Mouse (Mus musculus) cerebellum, adult 2 months (tissue): ENCODE data around the gene Ppp1r8. TPM values are rescaled to one million over a fixed set of nuclear protein-coding genes. Genes with fewer than 3 reads are reported as not detected.

ENCODE experiments used
- DNase-seq, 2 experiments: peaks; one replicate each; pipeline ENCODE4 v3.0.0; 2021
- H3K27ac ChIP-seq: fragments of 200-500 bp; 2 replicates; pipeline ENCODE4 v1.5.1; 2012; ENCODE audit warnings: low read length, control low read depth, inconsistent platforms; ENCODE audit not compliant: insufficient read depth
- H3K27me3 ChIP-seq: fragments of 200-500 bp; 2 replicates; pipeline ENCODE4 v1.6.1; 2012; ENCODE audit warnings: inconsistent platforms, mild to moderate bottlenecking, low read length, moderate library complexity; ENCODE audit not compliant: control insufficient read depth, insufficient read depth
- H3K4me1 ChIP-seq: fragments of 200-500 bp; 2 replicates; pipeline ENCODE4 v1.6.1; 2011; ENCODE audit warnings: low read length; ENCODE audit not compliant: control insufficient read depth, insufficient read depth
- H3K4me3 ChIP-seq: fragments of 200-500 bp; replicated peaks from 2 replicates; pipeline ENCODE3; 2011; ENCODE audit warnings: mild to moderate bottlenecking, low read depth, low read length, control low read depth; ENCODE audit not compliant: insufficient read depth
- CTCF ChIP-seq: fragments of 200-500 bp; IDR thresholded peaks from 2 replicates; pipeline ENCODE4 v1.5.1; 2011; ENCODE audit warnings: low read depth, mild to moderate bottlenecking, control low read depth, low read length, moderate library complexity, borderline replicate concordance; ENCODE audit not compliant: insufficient read depth
- POLR2A ChIP-seq: fragments of 200-500 bp; IDR thresholded peaks from 2 replicates; pipeline ENCODE4 v1.6.1; 2011; ENCODE audit warnings: low read length, control low read depth, borderline replicate concordance; ENCODE audit not compliant: insufficient read depth
- WGBS: fragments of 180-500 bp; shearing (Covaris S2); methylation state at CpG from one replicate; pipeline ENCODE4 v1.1.7; 2018; 5-methylcytosine and 5-hydroxymethylcytosine counted together
- polyA plus RNA-seq: library from polyadenylated mRNA; depleted of rRNA; stranded (reverse); fragments of >200 nt; gene quantifications from 2 replicates; pipeline ENCODE4 v1.2.3, GENCODE M21; 2012; rRNA removed

Ppp1r8 gene
- polyA plus RNA-seq, 1 experiment, result 67.6 TPM

DNA sequence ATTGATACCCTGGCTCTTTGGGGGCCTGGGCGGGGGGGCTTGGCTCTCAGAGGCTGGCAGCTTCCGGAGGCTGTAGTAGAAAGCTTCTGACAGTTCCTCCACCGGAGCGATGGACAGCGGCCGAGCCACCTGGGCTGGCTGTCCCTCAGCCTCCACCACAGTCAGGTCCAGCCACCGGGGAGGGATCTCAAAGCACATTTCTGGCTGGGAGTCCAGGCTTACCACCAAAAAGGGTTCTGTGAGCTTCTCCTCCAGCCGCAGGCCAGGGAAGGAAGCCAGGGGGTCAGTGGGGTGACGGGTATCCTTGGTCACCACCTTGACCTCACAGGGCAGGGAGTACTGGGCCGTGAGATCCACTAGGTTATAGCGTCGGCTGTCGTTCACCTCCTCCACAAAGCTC, 57.7 kb downstream of the Ppp1r8 start:
- H3K27ac ChIP-seq, result no peak overlapping the region
- DNase-seq, result no peak
- 91% methylated on average over 13 of the region's 13 CpGs for WGBS
- no peak overlapping the region for H3K4me3 ChIP-seq
- H3K27me3 ChIP-seq, result no peaks in the 10 kb centered on the region
- TF ChIP-seq CTCF, result no peak
- no peak for TF ChIP-seq POLR2A
- H3K4me1 ChIP-seq, result no peaks in the 10 kb centered on the region

GRCm38 (mm10) chr4:132783732-132784131, 59.2 kb downstream of the Ppp1r8 start:
- DNase-seq, result no peak
- no peak for TF ChIP-seq CTCF
- TF ChIP-seq POLR2A, result no peak
- WGBS, result 89% methylated on average over 2 of the region's 2 CpGs
- H3K4me1 ChIP-seq, result no peaks in the 10 kb centered on the region
- no peak overlapping the region for H3K27ac ChIP-seq
- H3K27me3 ChIP-seq, result no peaks in the 10 kb centered on the region
- no peak overlapping the region for H3K4me3 ChIP-seq

- Histone ChIP-seq H3K27me3 (no peaks in the 10 kb centered on the region), H3K4me1 (no peaks in the 10 kb centered on the region), H3K27ac (no peak overlapping the region), H3K4me3 (no peak overlapping the region)
- TF ChIP-seq CTCF (no peak), POLR2A (no peak)
- no peak for DNase-seq
- WGBS, result 87% methylated on average over 4 of the region's 4 CpGs
Observed at GRCm38 (mm10) chr4:132780288-132780687, 62.7 kb downstream of the Ppp1r8 start.

DNA sequence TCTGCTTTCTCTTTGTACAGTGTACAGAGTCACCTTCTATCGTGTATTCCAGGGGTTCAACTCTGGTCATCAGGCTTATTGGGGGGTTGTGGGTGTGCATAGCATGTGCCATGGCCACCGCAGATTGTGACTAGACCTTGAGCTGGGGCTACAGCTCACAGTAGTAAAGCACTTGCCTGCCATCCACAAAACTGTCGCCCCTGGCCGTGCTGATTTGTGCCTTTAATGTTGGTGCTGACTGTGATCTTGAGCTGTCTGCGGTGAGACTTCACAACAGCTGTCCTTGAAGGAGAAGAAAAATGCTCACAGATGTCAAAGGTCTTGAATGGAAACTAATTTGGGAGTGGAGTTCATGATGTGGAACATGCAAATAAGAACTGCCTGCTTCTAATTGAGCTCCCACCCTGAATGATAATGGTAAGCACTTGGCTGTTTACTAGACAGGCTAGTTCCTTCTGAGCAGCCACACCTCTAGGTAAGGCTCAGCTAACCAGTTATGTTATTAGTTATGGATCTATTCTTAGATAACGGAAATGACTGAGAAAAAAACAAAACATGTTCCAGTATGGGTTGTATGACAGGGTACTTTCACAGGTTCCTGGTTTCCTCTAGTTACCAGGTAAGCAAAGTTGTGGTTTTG, 64.3 kb downstream of the Ppp1r8 start:
- DNase-seq, result no peak
- Histone ChIP-seq H3K4me3 (no peak overlapping the region), H3K4me1 (no peaks in the 10 kb centered on the region), H3K27ac (no peak overlapping the region), H3K27me3 (no peaks in the 10 kb centered on the region)
- TF ChIP-seq CTCF (no peak), POLR2A (no peak)
- 94% methylated on average over 6 of the region's 6 CpGs for WGBS

Other genes starting within 250 kb of the Ppp1r8 start
- 25.1 and 27.9 TPM in 2 replicates for gene Eya3, start 204.2 kb downstream of the Ppp1r8 start, polyA plus RNA-seq
- gene Xkr8, start 110.6 kb downstream of the Ppp1r8 start, polyA plus RNA-seq, result 7.4 and 7.6 TPM in 2 replicates
- 1.6 and 1.9 TPM in 2 replicates for gene Smpdl3b, start 85.9 kb downstream of the Ppp1r8 start, polyA plus RNA-seq
- 20.0 and 21.3 TPM in 2 replicates for gene Rpa2, start 74.8 kb downstream of the Ppp1r8 start, polyA plus RNA-seq
- 0.41 and 0.44 TPM in 2 replicates for gene Themis2, start 46.8 kb downstream of the Ppp1r8 start, polyA plus RNA-seq
- gene Stx12, start 41.3 kb upstream of the Ppp1r8 start, polyA plus RNA-seq, result 88.6 and 89.0 TPM in 2 replicates
- 30.0 and 30.5 TPM in 2 replicates for gene Fam76a, start 79.4 kb upstream of the Ppp1r8 start, polyA plus RNA-seq
- gene Fgr, start 130.9 kb upstream of the Ppp1r8 start, polyA plus RNA-seq, result 0.32 and 0.38 TPM in 2 replicates
- gene Ahdc1, start 168.1 kb upstream of the Ppp1r8 start, polyA plus RNA-seq, result 30.8 and 34.3 TPM in 2 replicates